Mouse (Mus musculus) intestine, embryonic 14.5 days (tissue): ENCODE results near the gene Milr1. TPM values are rescaled to one million over a fixed set of nuclear protein-coding genes. Genes with fewer than 3 reads are reported as not detected.
"Not testable (repeated sequence)": the region's sequence is repeated elsewhere in the genome, so short reads cannot be mapped to it uniquely, and the experiment has no call there.

ENCODE experiments used
- ATAC-seq: fragments of 200-750 bp; cut with Nextera tagmentation; replicated peaks from 2 replicates; pipeline ENCODE4 v1.8.0; 2017; ENCODE audit warnings: low read depth, moderate number of reproducible peaks, moderate TSS enrichment, moderate library complexity; ENCODE audit not compliant: low FRiP score, low TSS enrichment
- DNase-seq: peaks from one replicate; pipeline ENCODE4 v3.0.0-alpha.2; 2018; ENCODE audit warnings: low spot score
- H3K27ac ChIP-seq: fragments of 300-500 bp; sonication (generic); 2 replicates; pipeline ENCODE4 v1.5.1; 2014; ENCODE audit warnings: low read depth, mild to moderate bottlenecking, control low read depth
- H3K27me3 ChIP-seq: fragments of 300-500 bp; sonication (generic); replicated peaks from 2 replicates; pipeline ENCODE4 v1.6.1; 2014; ENCODE audit warnings: low read length, control low read depth; ENCODE audit not compliant: control insufficient read depth, insufficient read depth
- H3K36me3 ChIP-seq: fragments of 300-500 bp; sonication (generic); 2 replicates; pipeline ENCODE4 v1.6.1; 2014; ENCODE audit warnings: low read length, control low read depth; ENCODE audit not compliant: control insufficient read depth, insufficient read depth
- H3K4me1 ChIP-seq: fragments of 300-500 bp; sonication (generic); replicated peaks from 2 replicates; pipeline ENCODE4 v1.6.1; 2014; ENCODE audit warnings: low read length, control low read depth, mixed read lengths; ENCODE audit not compliant: control insufficient read depth, insufficient read depth
- H3K4me2 ChIP-seq: fragments of 300-500 bp; sonication (generic); 2 replicates; pipeline ENCODE4 v1.6.1; 2014; ENCODE audit warnings: low read length
- H3K4me3 ChIP-seq: fragments of 300-500 bp; sonication (generic); 2 replicates; pipeline ENCODE4 v1.5.1; 2014; ENCODE audit warnings: low read depth, low read length, control low read depth, mixed read lengths
- H3K9ac ChIP-seq: fragments of 300-500 bp; sonication (generic); 2 replicates; pipeline ENCODE4 v1.6.1; 2014; ENCODE audit warnings: mild to moderate bottlenecking, low read length
- H3K9me3 ChIP-seq: fragments of 300-500 bp; sonication (generic); 2 replicates; pipeline ENCODE4 v1.6.1; 2016; ENCODE audit warnings: low read length, control low read depth; ENCODE audit not compliant: control insufficient read depth
- WGBS: fragments of 180-500 bp; shearing (Covaris S2); extraction: QIAGEN DNeasy Blood & Tissue Kit; methylation state at CpG from one replicate; pipeline ENCODE4 v1.1.7; 2014; 5-methylcytosine and 5-hydroxymethylcytosine counted together
- polyA plus RNA-seq: library from polyadenylated mRNA; unstranded; fragments of >200 nt; fragmentation: Nextera tagmentation; extraction: Ambion mirVana; gene quantifications from 2 replicates; pipeline ENCODE4 v1.2.1, GENCODE M21; 2014

Gene Milr1
- polyA plus RNA-seq, 1 experiment from 2014 or later: 1.6 TPM

GRCm38 (mm10) chr11:106789649-106790048 lies 38.6 kb downstream of the Milr1 start:
- under 1% methylated on average over 6 of the region's 6 CpGs for WGBS
- peaks cover 23% of the 10 kb centered on the region for H3K4me1 ChIP-seq
- no peaks in the 10 kb centered on the region for H3K27me3 ChIP-seq
- no peaks in the 10 kb centered on the region for H3K9me3 ChIP-seq
- ATAC-seq (no peak), DNase-seq (no peak)
- peak overlapping the region; percentile 100 for H3K9ac ChIP-seq
- peak overlapping the region; percentile 61 for H3K4me2 ChIP-seq
- peak overlapping the region; percentile 97 for H3K27ac ChIP-seq
- peaks cover 48% of the 10 kb centered on the region for H3K36me3 ChIP-seq
- peak overlapping the region; percentile 100 for H3K4me3 ChIP-seq

GRCm38 (mm10) chr11:106793846-106794245 lies 42.8 kb downstream of the Milr1 start:
- Histone ChIP-seq H3K36me3 (peaks cover 63% of the 10 kb centered on the region), H3K27ac (no peak overlapping the region), H3K4me3 (no peak overlapping the region), H3K9me3 (peaks cover 6% of the 10 kb centered on the region; the same call in 1 of the 2 replicates), H3K4me1 (peaks cover 9% of the 10 kb centered on the region), H3K27me3 (no peaks in the 10 kb centered on the region), H3K9ac (no peak overlapping the region), H3K4me2 (no peak overlapping the region)
- WGBS: 77% methylated on average over 4 of the region's 4 CpGs
- ATAC-seq (no peak), DNase-seq (no peak)

- 57% methylated on average over 9 of the region's 9 CpGs for WGBS
- ATAC-seq (no peak), DNase-seq (no peak)
- Histone ChIP-seq H3K27ac (no peak overlapping the region), H3K4me2 (no peak overlapping the region), H3K4me1 (no peaks in the 10 kb centered on the region; the same call in 1 of the 2 replicates), H3K9ac (no peak overlapping the region), H3K36me3 (peaks cover 80% of the 10 kb centered on the region), H3K9me3 (peaks cover 6% of the 10 kb centered on the region; the same call in 1 of the 2 replicates), H3K27me3 (no peaks in the 10 kb centered on the region), H3K4me3 (no peak overlapping the region)
These were observed 44.7 kb downstream of the Milr1 start for GRCm38 (mm10) chr11:106795679-106796078.

- no peak overlapping the region for H3K4me3 ChIP-seq
- H3K4me2 ChIP-seq: no peak overlapping the region
- no peak overlapping the region for H3K9ac ChIP-seq
- WGBS: 89% methylated on average over 10 of the region's 10 CpGs
- no peaks in the 10 kb centered on the region for H3K4me1 ChIP-seq
- DNase-seq (no peak), ATAC-seq (no peak)
- H3K27ac ChIP-seq: no peak overlapping the region
- peaks cover 6% of the 10 kb centered on the region; the same call in 1 of the 2 replicates for H3K9me3 ChIP-seq
- no peaks in the 10 kb centered on the region for H3K27me3 ChIP-seq
- H3K36me3 ChIP-seq: peaks cover 83% of the 10 kb centered on the region
These were observed 51.1 kb downstream of the Milr1 start for GRCm38 (mm10) chr11:106802069-106802627.

GRCm38 (mm10) chr11:106807442-106807841 lies 56.4 kb downstream of the Milr1 start:
- peaks cover 73% of the 10 kb centered on the region for H3K36me3 ChIP-seq
- not testable (repeated sequence) for H3K4me1 ChIP-seq, H3K4me2 ChIP-seq, H3K9me3 ChIP-seq, H3K27ac ChIP-seq, H3K9ac ChIP-seq, H3K4me3 ChIP-seq, ATAC-seq, H3K27me3 ChIP-seq, DNase-seq
- 75% methylated on average over 1 of the region's 1 CpGs for WGBS

GRCm38 (mm10) chr11:106812410-106813136 lies 61.5 kb downstream of the Milr1 start:
- no peak overlapping the region for H3K4me2 ChIP-seq
- no peaks in the 10 kb centered on the region for H3K4me1 ChIP-seq
- 87% methylated on average over 7 of the region's 7 CpGs for WGBS
- H3K9me3 ChIP-seq: no peaks in the 10 kb centered on the region
- H3K27me3 ChIP-seq: no peaks in the 10 kb centered on the region
- ATAC-seq: no peak
- H3K36me3 ChIP-seq: peaks cover 92% of the 10 kb centered on the region
- H3K27ac ChIP-seq: no peak overlapping the region
- DNase-seq: no peak
- no peak overlapping the region for H3K9ac ChIP-seq
- H3K4me3 ChIP-seq: no peak overlapping the region

- Histone ChIP-seq H3K9me3 (no peaks in the 10 kb centered on the region), H3K27me3 (no peaks in the 10 kb centered on the region), H3K27ac (no peak overlapping the region), H3K4me1 (peaks cover 11% of the 10 kb centered on the region), H3K36me3 (peaks cover 97% of the 10 kb centered on the region), H3K4me2 (no peak overlapping the region), H3K9ac (no peak overlapping the region), H3K4me3 (no peak overlapping the region)
- no peak for DNase-seq
- ATAC-seq: no peak
- 65% methylated on average over 14 of the region's 14 CpGs for WGBS
These were observed 63.7 kb downstream of the Milr1 start for GRCm38 (mm10) chr11:106814601-106815320.

- H3K27ac ChIP-seq: no peak overlapping the region
- H3K9ac ChIP-seq: no peak overlapping the region
- no peak overlapping the region for H3K4me2 ChIP-seq
- peaks cover 97% of the 10 kb centered on the region for H3K36me3 ChIP-seq
- DNase-seq (no peak), ATAC-seq (no peak)
- H3K27me3 ChIP-seq: no peaks in the 10 kb centered on the region
- H3K9me3 ChIP-seq: no peaks in the 10 kb centered on the region
- H3K4me3 ChIP-seq: no peak overlapping the region
- peaks cover 11% of the 10 kb centered on the region for H3K4me1 ChIP-seq
- 98% methylated on average over 2 of the region's 2 CpGs for WGBS
These were observed 64.3 kb downstream of the Milr1 start for GRCm38 (mm10) chr11:106815331-106815730.
